Mouse (Mus musculus) liver, postnatal 0 days (tissue): ENCODE measurements around the gene Notch4. TPM values are rescaled to one million over a fixed set of nuclear protein-coding genes. Genes with fewer than 3 reads are reported as not detected.

Experiments used
- ATAC-seq: fragments of 200-750 bp; cut with Nextera tagmentation; 2 replicates; pipeline ENCODE4 v1.8.0; 2017; ENCODE audit warnings: mild to moderate bottlenecking, moderate library complexity
- DNase-seq: peaks from one replicate; pipeline ENCODE4 v3.0.0-alpha.2; 2016
- H3K27ac ChIP-seq: fragments of 300-500 bp; sonication (generic); 2 replicates; pipeline ENCODE4 v1.5.1; 2014; ENCODE audit warnings: antibody characterized with exemption, moderate library complexity, mild to moderate bottlenecking, low read depth
- H3K27me3 ChIP-seq: fragments of 300-500 bp; sonication (generic); 2 replicates; pipeline ENCODE4 v1.6.1; 2014; ENCODE audit warnings: low read length, control low read depth, mixed read lengths; ENCODE audit not compliant: insufficient read depth
- H3K36me3 ChIP-seq: fragments of 300-500 bp; sonication (generic); replicated peaks from 2 replicates; pipeline ENCODE4 v1.6.1; 2014; ENCODE audit warnings: mild to moderate bottlenecking, control low read depth, low read length, moderate library complexity, mixed read lengths; ENCODE audit not compliant: insufficient read depth
- H3K4me1 ChIP-seq: fragments of 300-500 bp; sonication (generic); 2 replicates; pipeline ENCODE4 v1.6.1; 2014; ENCODE audit warnings: antibody characterized with exemption, mild to moderate bottlenecking, control low read depth; ENCODE audit not compliant: insufficient read depth
- H3K4me2 ChIP-seq: fragments of 300-500 bp; sonication (generic); 2 replicates; pipeline ENCODE4 v1.6.1; 2014; ENCODE audit warnings: low read depth, mild to moderate bottlenecking, low read length, moderate library complexity, mixed read lengths
- H3K4me3 ChIP-seq: fragments of 300-500 bp; sonication (generic); 2 replicates; pipeline ENCODE4 v1.5.1; 2014; ENCODE audit warnings: low read depth, low read length
- H3K9ac ChIP-seq: fragments of 300-500 bp; sonication (generic); replicated peaks from 2 replicates; pipeline ENCODE4 v1.6.1; 2014; ENCODE audit warnings: mild to moderate bottlenecking, moderate library complexity
- H3K9me3 ChIP-seq: fragments of 300-500 bp; sonication (generic); 2 replicates; pipeline ENCODE4 v1.6.1; 2016; ENCODE audit warnings: mild to moderate bottlenecking, control low read depth, low read length, mixed read lengths
- CTCF ChIP-seq: sonication (generic); IDR thresholded peaks from 2 replicates; pipeline ENCODE4 v1.5.1; 2016; ENCODE audit warnings: antibody characterized with exemption, low read depth
- EP300 ChIP-seq: IDR thresholded peaks from 2 replicates; pipeline ENCODE4 v1.6.1; 2016; ENCODE audit warnings: antibody characterized with exemption, low read depth, mild to moderate bottlenecking
- WGBS: fragments of 180-500 bp; shearing (Covaris S2); extraction: QIAGEN DNeasy Blood & Tissue Kit; methylation state at CpG from one replicate; pipeline ENCODE4 v1.1.7; 2014; ENCODE audit not compliant: insufficient replicate concordance; 5-methylcytosine and 5-hydroxymethylcytosine counted together
- polyA plus RNA-seq: library from polyadenylated mRNA; unstranded; fragments of >200 nt; fragmentation: Nextera tagmentation; extraction: Ambion mirVana; gene quantifications from 2 replicates; pipeline ENCODE4 v1.2.1, GENCODE M21; 2015

The Notch4 gene
- polyA plus RNA-seq, 1 experiment from 2014 or later, result 1.1 TPM

DNA sequence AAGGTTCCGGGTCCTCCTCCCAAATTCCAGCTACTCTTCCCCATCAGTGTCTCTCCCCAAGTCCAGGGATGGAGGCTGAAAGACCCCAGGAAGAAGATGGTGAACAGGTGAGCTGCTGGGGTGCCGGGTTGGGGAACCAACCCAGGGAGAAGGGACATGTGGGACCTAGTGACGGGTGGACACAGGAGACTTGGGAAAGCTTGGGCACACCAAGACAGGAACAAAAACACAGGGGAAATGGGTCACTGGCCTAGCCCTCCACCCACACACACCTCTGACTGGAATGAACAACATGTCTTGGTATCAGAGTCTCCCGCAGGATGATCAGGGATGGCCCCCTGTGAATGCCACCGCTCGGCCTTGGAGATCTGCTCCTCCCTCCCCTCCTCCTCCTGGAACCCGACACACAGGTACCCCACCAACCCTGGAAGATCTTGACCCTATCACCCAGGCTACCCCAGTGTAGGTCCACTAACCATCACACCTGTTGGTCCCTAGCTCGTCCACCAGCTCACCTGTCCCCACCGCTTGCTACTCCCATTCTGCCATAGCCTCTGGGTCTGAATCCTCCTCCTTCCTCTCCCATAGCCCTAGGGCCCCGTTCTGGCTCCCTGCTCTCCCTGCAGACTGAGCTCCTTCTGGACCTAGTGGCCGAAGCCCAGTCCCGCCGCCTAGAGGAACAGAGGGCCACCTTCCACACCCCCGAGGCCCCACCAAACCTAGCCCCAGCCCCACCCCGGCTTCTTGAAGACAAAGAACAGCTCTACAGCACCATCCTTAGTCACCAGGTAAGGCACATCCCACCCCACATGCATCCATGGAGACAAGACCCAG lies 26.3 kb downstream of the Notch4 start:
- DNase-seq (no peak), ATAC-seq (no peak)
- Histone ChIP-seq H3K9me3 (no peaks in the 10 kb centered on the region), H3K4me1 (peaks cover 68% of the 10 kb centered on the region), H3K36me3 (peaks cover 14% of the 10 kb centered on the region), H3K4me3 (peak overlapping the region; percentile 69), H3K27me3 (no peaks in the 10 kb centered on the region), H3K4me2 (peak overlapping the region; percentile 99), H3K9ac (peak overlapping the region; percentile 88), H3K27ac (peak overlapping the region; percentile 84)
- WGBS, result 39% methylated on average over 12 of the region's 15 CpGs
- TF ChIP-seq EP300, result no peak
- TF ChIP-seq CTCF, result no peak

DNA sequence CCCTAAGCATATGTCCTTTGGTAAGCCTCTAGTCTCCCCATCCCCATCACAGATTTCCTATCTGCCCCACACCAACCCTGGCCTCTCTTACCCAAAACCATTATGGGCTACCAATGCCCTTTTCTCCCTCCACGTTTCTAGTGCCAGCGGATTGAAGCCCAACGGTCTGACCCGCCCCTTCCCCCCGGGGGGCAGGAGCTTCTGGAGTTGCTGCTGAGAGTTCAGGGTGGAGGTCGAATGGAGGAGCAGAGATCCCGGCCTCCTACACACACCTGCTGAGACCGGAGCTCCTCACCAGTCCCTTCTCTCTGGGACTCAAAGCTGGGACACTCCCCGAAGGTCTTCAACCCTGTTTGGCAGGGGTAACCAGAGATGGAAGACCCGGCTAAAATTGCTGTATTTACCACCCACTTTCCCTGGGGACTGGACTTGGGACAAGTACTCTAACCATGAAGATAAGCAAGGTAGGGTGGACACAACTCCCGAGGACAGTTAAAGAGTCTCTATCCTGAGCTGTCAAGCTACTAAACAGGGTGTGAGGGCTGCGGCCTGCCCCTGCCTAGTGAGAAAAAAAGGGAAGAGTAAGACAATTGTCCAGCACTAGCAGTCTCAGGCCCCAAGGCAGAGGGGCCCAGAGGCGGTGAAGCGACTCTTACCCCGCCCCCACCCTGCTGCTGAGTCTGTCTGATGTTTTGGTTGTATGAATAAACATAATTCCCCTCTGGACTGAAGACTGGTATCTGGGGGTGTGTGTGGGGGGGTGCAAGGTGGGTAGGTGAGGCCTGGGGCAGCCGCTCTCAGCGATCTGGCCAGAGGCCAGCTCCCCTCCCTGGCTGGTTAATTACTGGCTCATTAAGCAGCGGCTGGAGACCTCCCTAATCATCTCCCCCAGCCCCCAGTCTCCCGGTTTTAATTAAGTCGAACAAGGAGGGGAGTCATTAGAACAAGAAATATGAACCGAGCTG lies 27.2 kb downstream of the Notch4 start, which contains the start of gene Pbx2:
Gene Pbx2, plus strand, starts transcription at position 238 of the 965 bp plus-strand sequence.
- ATAC-seq (0 out of 2 replicates have a peak, but pooled peaks have one; percentile 3), DNase-seq (peak; percentile 64)
- TF ChIP-seq CTCF (no peak), EP300 (no peak)
- Histone ChIP-seq H3K4me1 (peaks cover 68% of the 10 kb centered on the region), H3K4me3 (peak within 1 kb of the TSS; percentile 69), H3K27me3 (no peaks in the 10 kb centered on the region), H3K9me3 (no peaks in the 10 kb centered on the region), H3K36me3 (peaks cover 22% of the 10 kb centered on the region), H3K4me2 (peak within 1 kb of the TSS; percentile 99), H3K9ac (peak within 1 kb of the TSS; percentile 88), H3K27ac (peak within 1 kb of the TSS; percentile 84)
- WGBS, result 5% methylated on average over 21 of the region's 21 CpGs

DNA sequence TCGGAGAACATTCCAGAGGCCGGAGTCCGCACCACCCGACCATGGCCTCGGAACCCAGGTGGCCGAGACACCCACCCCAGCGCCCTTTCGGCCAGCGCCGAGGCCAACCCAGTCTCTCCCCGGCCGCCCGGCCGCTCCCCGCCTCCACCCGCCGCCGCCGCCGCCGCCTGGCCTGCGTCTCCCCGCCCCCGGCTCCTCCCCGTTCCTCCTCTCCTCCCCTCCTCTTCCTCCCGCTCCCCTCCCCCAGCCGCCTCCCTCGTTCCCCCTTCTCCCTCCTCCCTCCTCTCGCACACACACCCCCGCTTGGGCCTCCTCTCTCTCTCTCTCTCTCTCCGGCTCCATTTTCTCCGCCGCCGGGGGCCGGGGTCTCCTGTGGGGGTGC lies 27.9 kb downstream of the Notch4 start:
- peak overlapping the region; percentile 69 for H3K4me3 ChIP-seq
- H3K9ac ChIP-seq, result peak overlapping the region; percentile 88
- no peaks in the 10 kb centered on the region for H3K9me3 ChIP-seq
- 0% methylated on average over 28 of the region's 35 CpGs for WGBS
- peaks cover 62% of the 10 kb centered on the region for H3K4me1 ChIP-seq
- no peaks in the 10 kb centered on the region for H3K27me3 ChIP-seq
- peak overlapping the region; percentile 84 for H3K27ac ChIP-seq
- DNase-seq, result peak; percentile 95
- H3K36me3 ChIP-seq, result peaks cover 22% of the 10 kb centered on the region
- peak; percentile 59 for ATAC-seq
- TF ChIP-seq CTCF (no peak), EP300 (no peak)
- peak overlapping the region; percentile 99 for H3K4me2 ChIP-seq

DNA sequence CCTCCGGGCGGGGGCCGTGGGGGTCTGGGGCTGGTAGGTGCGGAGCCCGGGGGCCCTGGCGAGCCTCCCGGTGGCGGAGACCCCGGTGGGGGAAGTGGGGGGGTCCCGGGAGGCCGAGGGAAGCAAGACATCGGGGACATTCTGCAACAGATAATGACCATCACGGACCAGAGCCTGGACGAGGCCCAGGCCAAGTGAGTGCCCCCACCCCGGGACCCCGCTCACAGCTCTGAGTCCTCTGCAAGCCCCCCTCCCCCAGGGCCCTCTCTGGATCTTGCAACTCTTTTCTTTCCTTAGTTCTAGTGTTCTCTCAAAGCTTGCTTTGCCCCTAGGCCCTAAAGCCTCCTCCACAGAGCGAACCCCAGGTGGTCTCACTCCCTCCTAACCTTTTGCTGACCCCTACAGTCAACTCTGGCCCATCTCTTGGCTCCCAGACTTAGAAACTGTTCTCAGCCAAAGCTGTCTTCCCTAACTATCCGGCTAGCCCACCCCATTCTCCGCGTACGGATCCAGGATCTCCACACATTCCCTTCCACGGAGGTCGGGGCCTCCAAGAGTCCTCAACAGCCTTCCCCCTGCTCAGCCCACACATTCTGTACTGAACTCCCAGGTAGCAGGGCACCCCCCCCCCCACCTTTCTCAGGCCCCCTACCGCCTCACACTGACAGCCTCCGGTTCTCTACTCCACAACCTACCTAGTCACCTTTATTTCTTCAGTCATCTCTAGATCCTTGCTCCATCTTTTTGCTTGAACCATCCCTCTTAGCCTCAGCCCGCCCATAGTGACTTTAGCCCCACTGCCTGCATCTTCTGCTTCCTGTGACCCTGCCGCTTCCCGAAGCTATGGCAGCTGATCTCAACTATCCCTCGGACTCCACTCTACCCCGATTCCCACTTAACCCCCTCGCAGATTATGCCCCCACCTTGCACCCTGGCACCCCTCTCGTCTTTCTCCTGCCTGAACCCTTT lies 28.8 kb downstream of the Notch4 start:
- no peak for TF ChIP-seq CTCF
- TF ChIP-seq EP300, result no peak
- DNase-seq (no peak), ATAC-seq (no peak)
- H3K27ac ChIP-seq, result peak overlapping the region; percentile 84
- peak overlapping the region; percentile 99 for H3K4me2 ChIP-seq
- no peaks in the 10 kb centered on the region for H3K27me3 ChIP-seq
- H3K4me3 ChIP-seq, result peak overlapping the region; percentile 69
- H3K4me1 ChIP-seq, result peaks cover 63% of the 10 kb centered on the region
- no peaks in the 10 kb centered on the region for H3K9me3 ChIP-seq
- 3% methylated on average over 28 of the region's 32 CpGs for WGBS
- H3K36me3 ChIP-seq, result peaks cover 22% of the 10 kb centered on the region
- H3K9ac ChIP-seq, result peak overlapping the region; percentile 88

DNA sequence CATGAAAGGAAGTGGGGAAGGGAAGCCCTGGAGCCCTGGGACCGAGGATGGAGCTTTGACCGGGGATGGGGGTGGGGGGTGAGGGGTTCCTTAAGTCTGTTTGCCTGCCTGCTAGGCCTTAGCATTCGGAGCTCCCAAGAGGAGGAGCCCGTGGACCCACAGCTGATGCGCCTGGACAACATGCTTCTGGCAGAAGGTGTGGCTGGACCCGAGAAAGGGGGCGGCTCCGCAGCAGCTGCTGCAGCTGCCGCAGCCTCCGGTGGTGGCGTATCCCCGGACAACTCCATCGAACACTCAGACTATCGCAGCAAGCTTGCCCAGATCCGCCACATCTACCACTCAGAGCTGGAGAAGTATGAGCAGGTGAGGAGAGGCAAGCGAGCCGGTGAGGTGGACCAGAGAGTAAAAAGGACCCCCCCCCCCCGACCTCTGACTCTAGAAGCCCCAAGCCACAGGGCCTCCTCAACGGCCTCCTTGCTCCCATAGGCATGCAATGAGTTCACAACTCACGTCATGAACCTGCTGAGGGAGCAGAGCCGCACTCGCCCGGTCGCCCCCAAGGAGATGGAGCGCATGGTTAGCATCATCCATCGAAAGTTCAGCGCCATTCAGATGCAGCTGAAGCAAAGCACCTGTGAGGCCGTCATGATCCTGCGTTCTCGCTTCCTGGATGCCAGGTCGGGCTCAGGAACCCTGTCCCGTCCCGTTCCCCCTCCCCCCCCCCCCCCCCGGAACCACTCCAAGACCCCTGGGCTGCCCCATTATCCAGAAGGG lies 29.9 kb downstream of the Notch4 start:
- 71% methylated on average over 31 of the region's 34 CpGs for WGBS
- H3K27ac ChIP-seq, result peak overlapping the region; percentile 84; the same call in 1 of the 2 replicates
- TF ChIP-seq CTCF (no peak), EP300 (no peak)
- H3K9ac ChIP-seq, result peak overlapping the region; percentile 88
- peaks cover 22% of the 10 kb centered on the region for H3K36me3 ChIP-seq
- peaks cover 55% of the 10 kb centered on the region for H3K4me1 ChIP-seq
- peak overlapping the region; percentile 69 for H3K4me3 ChIP-seq
- DNase-seq (no peak), ATAC-seq (no peak)
- no peaks in the 10 kb centered on the region for H3K9me3 ChIP-seq
- H3K4me2 ChIP-seq, result peak overlapping the region; percentile 99
- H3K27me3 ChIP-seq, result no peaks in the 10 kb centered on the region
